Mouse (Mus musculus): Measurements from ENCODE around the gene Olfr855. TPM values are rescaled to one million over a fixed set of nuclear protein-coding genes. Genes with fewer than 3 reads are reported as not detected.

Gene Olfr855
- polyA plus RNA-seq (2014; fragmentation: Nextera tagmentation; extraction: Ambion mirVana): not detected in 2 replicates

DNA sequence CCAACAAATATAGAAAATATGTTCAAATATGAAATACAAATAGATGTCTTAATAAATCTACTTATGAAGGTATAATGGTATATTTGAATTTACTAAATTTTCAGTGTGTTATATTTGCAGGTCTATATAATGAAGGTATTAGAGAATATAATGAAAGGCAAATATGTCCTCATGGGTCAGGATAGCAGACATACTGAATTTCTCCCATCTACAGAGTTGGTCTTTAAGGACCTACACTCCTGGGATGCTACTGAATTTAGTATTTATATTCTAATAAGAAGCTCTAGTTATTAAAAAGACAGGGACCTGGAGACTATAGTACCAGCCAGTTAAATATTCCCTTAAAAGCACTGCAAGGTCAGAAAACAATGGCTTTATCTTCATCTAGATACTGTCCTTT, at the start of gene Olfr855:
Olfr855 (plus strand) TSS at position 301 of the 400 bp plus-strand sequence.
- Histone ChIP-seq H3K36me3 (ENCODE audit: control insufficient read depth, insufficient read depth, low read length) (no peaks in the 10 kb centered on the region), H3K4me1 (ENCODE audit: control insufficient read depth, insufficient read depth, low read length) (no peaks in the 10 kb centered on the region), H3K4me3 (ENCODE audit: low read depth, low read length) (no peak within 1 kb of the TSS), H3K9me3 (replicated peaks; ENCODE audit: control insufficient read depth, low read length) (peaks cover 3% of the 10 kb centered on the region; the same call in 1 of the 2 replicates), H3K9ac (ENCODE audit: low read depth, low read length) (no peak within 1 kb of the TSS), H3K27me3 (ENCODE audit: control insufficient read depth, insufficient read depth, low read length) (no peaks in the 10 kb centered on the region), H3K27ac (ENCODE audit: low read depth, low read length) (no peak within 1 kb of the TSS), H3K4me2 (no peak within 1 kb of the TSS)
- ATAC-seq (replicated peaks; ENCODE audit: insufficient number of reproducible peaks, low FRiP score, low TSS enrichment): no peak

GRCm38 (mm10) chr9:19540976-19541375, 41.4 kb upstream of the Olfr855 start, which contains the start of gene Olfr853:
Gene Olfr853, minus strand, starts transcription at chr9:19541076.
- no peak within 1 kb of the TSS for H3K4me3 ChIP-seq (ENCODE audit: low read depth, low read length)
- no peaks in the 10 kb centered on the region for H3K27me3 ChIP-seq (ENCODE audit: control insufficient read depth, insufficient read depth, low read length)
- no peak within 1 kb of the TSS for H3K4me2 ChIP-seq
- H3K36me3 ChIP-seq (ENCODE audit: control insufficient read depth, insufficient read depth, low read length): no peaks in the 10 kb centered on the region
- no peak within 1 kb of the TSS for H3K27ac ChIP-seq (ENCODE audit: low read depth, low read length)
- 69% methylated on average over 1 of the region's 1 CpGs for WGBS (ENCODE audit: insufficient replicate concordance)
- ATAC-seq (replicated peaks; ENCODE audit: insufficient number of reproducible peaks, low FRiP score, low TSS enrichment): no peak
- H3K4me1 ChIP-seq (ENCODE audit: control insufficient read depth, insufficient read depth, low read length): no peaks in the 10 kb centered on the region
- peaks cover 7% of the 10 kb centered on the region for H3K9me3 ChIP-seq (replicated peaks; ENCODE audit: control insufficient read depth, low read length)
- no peak within 1 kb of the TSS for H3K9ac ChIP-seq (ENCODE audit: low read depth, low read length)

DNA sequence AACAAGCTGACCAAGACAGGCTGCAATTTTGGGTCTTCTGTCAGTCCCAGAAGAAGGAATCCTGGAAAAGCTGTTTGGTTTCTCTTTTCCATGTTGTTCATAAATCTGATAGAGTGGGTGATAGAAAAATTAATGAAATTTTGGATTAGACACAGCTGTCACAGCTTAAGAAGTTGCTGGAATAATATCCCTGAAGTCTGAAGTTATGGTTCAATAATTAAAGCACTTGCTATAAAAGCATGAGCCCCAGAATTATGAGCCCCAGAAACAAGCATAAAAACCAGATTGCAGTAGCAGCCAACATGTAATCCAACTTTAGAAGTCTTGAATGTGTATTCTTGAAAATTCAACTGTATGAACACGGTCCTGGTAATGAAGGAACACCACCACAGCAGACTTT, 15.1 kb upstream of the Olfr855 start, which contains the start of gene Olfr854:
Olfr854 (minus strand) TSS at position 101 of the 400 bp plus-strand sequence.
- H3K9ac ChIP-seq (ENCODE audit: low read depth, low read length): no peak within 1 kb of the TSS
- no peak within 1 kb of the TSS for H3K27ac ChIP-seq (ENCODE audit: low read depth, low read length)
- no peaks in the 10 kb centered on the region for H3K4me1 ChIP-seq (ENCODE audit: control insufficient read depth, insufficient read depth, low read length)
- WGBS (ENCODE audit: insufficient replicate concordance): 59% methylated on average over 1 of the region's 1 CpGs
- no peak for ATAC-seq (replicated peaks; ENCODE audit: insufficient number of reproducible peaks, low FRiP score, low TSS enrichment)
- no peaks in the 10 kb centered on the region for H3K36me3 ChIP-seq (ENCODE audit: control insufficient read depth, insufficient read depth, low read length)
- H3K27me3 ChIP-seq (ENCODE audit: control insufficient read depth, insufficient read depth, low read length): no peaks in the 10 kb centered on the region
- H3K4me2 ChIP-seq: no peak within 1 kb of the TSS
- no peak within 1 kb of the TSS for H3K4me3 ChIP-seq (ENCODE audit: low read depth, low read length)
- H3K9me3 ChIP-seq (replicated peaks; ENCODE audit: control insufficient read depth, low read length): no peaks in the 10 kb centered on the region; the same call in 1 of the 2 replicates

GRCm38 (mm10) chr9:19621297-19621696, 38.9 kb downstream of the Olfr855 start:
- WGBS (ENCODE audit: insufficient replicate concordance): 92% methylated on average over 3 of the region's 3 CpGs
- no peaks in the 10 kb centered on the region for H3K9me3 ChIP-seq (replicated peaks; ENCODE audit: control insufficient read depth, low read length)
- no peaks in the 10 kb centered on the region for H3K4me1 ChIP-seq (ENCODE audit: control insufficient read depth, insufficient read depth, low read length)
- no peak overlapping the region for H3K27ac ChIP-seq (ENCODE audit: low read depth, low read length)
- ATAC-seq (replicated peaks; ENCODE audit: insufficient number of reproducible peaks, low FRiP score, low TSS enrichment): no peak
- H3K27me3 ChIP-seq (ENCODE audit: control insufficient read depth, insufficient read depth, low read length): no peaks in the 10 kb centered on the region
- H3K4me3 ChIP-seq (ENCODE audit: low read depth, low read length): no peak overlapping the region
- H3K9ac ChIP-seq (ENCODE audit: low read depth, low read length): no peak overlapping the region
- H3K36me3 ChIP-seq (ENCODE audit: control insufficient read depth, insufficient read depth, low read length): peaks cover 2% of the 10 kb centered on the region; the same call in 1 of the 2 replicates
- H3K4me2 ChIP-seq: no peak overlapping the region

DNA sequence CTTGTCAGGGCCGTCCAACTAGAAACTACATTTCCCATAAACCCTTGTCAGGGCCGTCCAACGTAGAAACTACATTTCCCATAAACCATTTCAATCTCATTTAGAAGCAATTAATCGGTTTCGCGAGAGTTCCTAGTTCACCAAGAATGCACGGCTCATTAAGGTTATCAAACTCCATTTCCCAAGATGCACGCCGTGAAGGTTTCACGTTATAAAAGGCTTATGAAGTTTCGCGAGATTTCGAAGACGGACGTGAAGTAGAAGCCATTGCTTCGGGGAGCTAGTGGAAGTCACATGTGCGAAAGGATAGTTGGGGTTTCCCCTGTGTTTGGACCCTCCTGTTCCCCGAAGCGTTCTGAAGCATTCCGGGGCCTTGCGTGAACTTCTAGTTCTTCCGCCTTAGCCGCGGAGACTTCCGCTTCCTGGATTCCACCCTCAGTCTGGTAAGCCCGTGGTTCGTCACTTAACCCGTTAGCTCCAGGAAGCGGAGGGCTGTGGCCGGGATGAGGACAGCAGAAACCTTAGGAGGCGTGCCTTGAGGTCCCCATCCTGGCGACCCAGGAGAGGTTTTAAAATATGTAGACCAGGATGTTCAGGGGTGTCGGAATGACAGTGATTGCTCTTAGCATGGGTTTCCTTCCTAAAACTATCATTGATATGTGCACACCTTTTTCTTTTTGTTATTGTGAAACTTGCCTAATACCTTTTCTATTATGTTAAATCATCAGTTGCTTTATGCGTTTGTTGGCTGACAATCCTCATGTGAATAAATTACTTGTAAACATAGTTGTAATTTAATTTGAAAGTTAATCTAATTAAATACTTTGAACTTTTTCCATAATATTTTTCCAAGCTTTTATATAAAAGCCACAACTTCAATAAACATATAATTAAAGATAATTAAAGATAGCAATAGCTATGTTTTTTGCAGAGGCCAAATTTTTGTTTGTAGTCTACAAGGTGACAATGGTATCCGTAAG, 39.7 kb downstream of the Olfr855 start, which contains the start of gene Zfp317:
Zfp317 (plus strand) TSS at position 260 of the 980 bp plus-strand sequence.
- peak within 1 kb of the TSS; percentile 93 for H3K27ac ChIP-seq (ENCODE audit: low read depth, low read length)
- peak within 1 kb of the TSS; percentile 56 for H3K4me3 ChIP-seq (ENCODE audit: low read depth, low read length)
- 2% methylated on average over 35 of the region's 35 CpGs for WGBS (ENCODE audit: insufficient replicate concordance)
- peak within 1 kb of the TSS; percentile 81 for H3K9ac ChIP-seq (ENCODE audit: low read depth, low read length)
- peaks cover 3% of the 10 kb centered on the region; the same call in 1 of the 2 replicates for H3K36me3 ChIP-seq (ENCODE audit: control insufficient read depth, insufficient read depth, low read length)
- peak; percentile 95 for ATAC-seq (replicated peaks; ENCODE audit: insufficient number of reproducible peaks, low FRiP score, low TSS enrichment)
- H3K9me3 ChIP-seq (replicated peaks; ENCODE audit: control insufficient read depth, low read length): no peaks in the 10 kb centered on the region
- peak within 1 kb of the TSS; percentile 57 for H3K4me2 ChIP-seq
- no peaks in the 10 kb centered on the region for H3K27me3 ChIP-seq (ENCODE audit: control insufficient read depth, insufficient read depth, low read length)
- no peaks in the 10 kb centered on the region for H3K4me1 ChIP-seq (ENCODE audit: control insufficient read depth, insufficient read depth, low read length)

DNA sequence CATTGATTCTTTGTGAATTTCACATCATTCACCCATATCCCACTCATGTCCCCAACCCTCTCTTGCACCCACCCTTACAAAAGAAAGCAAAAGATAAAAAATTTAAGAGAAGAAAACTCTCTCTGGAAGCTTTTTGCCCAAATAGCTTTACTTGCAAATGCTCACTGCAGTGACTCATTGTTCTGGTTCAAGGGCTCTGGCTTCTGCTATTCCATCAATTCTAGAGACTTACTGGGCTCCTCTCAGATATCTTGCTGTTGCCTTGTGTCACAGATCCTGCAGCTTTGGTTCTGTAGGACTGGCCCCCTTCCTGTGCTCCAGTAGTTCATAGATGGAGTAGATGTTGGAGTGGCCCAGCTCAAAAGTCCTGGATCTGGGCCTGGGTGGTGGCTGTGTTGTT, 47.2 kb downstream of the Olfr855 start:
- H3K27ac ChIP-seq (ENCODE audit: low read depth, low read length): no peak overlapping the region
- H3K9me3 ChIP-seq (replicated peaks; ENCODE audit: control insufficient read depth, low read length): no peaks in the 10 kb centered on the region
- no peaks in the 10 kb centered on the region for H3K4me1 ChIP-seq (ENCODE audit: control insufficient read depth, insufficient read depth, low read length)
- no peaks in the 10 kb centered on the region for H3K27me3 ChIP-seq (ENCODE audit: control insufficient read depth, insufficient read depth, low read length)
- H3K36me3 ChIP-seq (ENCODE audit: control insufficient read depth, insufficient read depth, low read length): peaks cover 12% of the 10 kb centered on the region
- no peak overlapping the region for H3K4me3 ChIP-seq (ENCODE audit: low read depth, low read length)
- H3K4me2 ChIP-seq: no peak overlapping the region
- no peak for ATAC-seq (replicated peaks; ENCODE audit: insufficient number of reproducible peaks, low FRiP score, low TSS enrichment)
- no peak overlapping the region for H3K9ac ChIP-seq (ENCODE audit: low read depth, low read length)

Other genes with a start within 250 kb of the Olfr855 start
- not detected in 2 replicates for gene Olfr845, start 246.2 kb upstream of the Olfr855 start, polyA plus RNA-seq (2014; fragmentation: Nextera tagmentation; extraction: Ambion mirVana)
- gene Olfr846, start 218.6 kb upstream of the Olfr855 start, polyA plus RNA-seq (2014; fragmentation: Nextera tagmentation; extraction: Ambion mirVana): not detected in 2 replicates
- not detected in 2 replicates for gene Olfr847, start 203.9 kb upstream of the Olfr855 start, polyA plus RNA-seq (2014; fragmentation: Nextera tagmentation; extraction: Ambion mirVana)
- not detected in 2 replicates for gene Olfr849, start 142.4 kb upstream of the Olfr855 start, polyA plus RNA-seq (2014; fragmentation: Nextera tagmentation; extraction: Ambion mirVana)
- gene Olfr850, start 104.4 kb upstream of the Olfr855 start, polyA plus RNA-seq (2014; fragmentation: Nextera tagmentation; extraction: Ambion mirVana): not detected in 2 replicates
- gene Olfr851, start 89.3 kb upstream of the Olfr855 start, polyA plus RNA-seq (2014; fragmentation: Nextera tagmentation; extraction: Ambion mirVana): not detected in 2 replicates
- not detected in 2 replicates for gene Olfr853, start 41.5 kb upstream of the Olfr855 start, polyA plus RNA-seq (2014; fragmentation: Nextera tagmentation; extraction: Ambion mirVana)
- gene Olfr854, start 15.2 kb upstream of the Olfr855 start, polyA plus RNA-seq (2014; fragmentation: Nextera tagmentation; extraction: Ambion mirVana): not detected in 2 replicates
- gene Zfp317, start 39.5 kb downstream of the Olfr855 start, polyA plus RNA-seq (2014; fragmentation: Nextera tagmentation; extraction: Ambion mirVana): 21.0 and 25.7 TPM in 2 replicates
- not detected in 2 replicates for gene Olfr857, start 126.8 kb downstream of the Olfr855 start, polyA plus RNA-seq (2014; fragmentation: Nextera tagmentation; extraction: Ambion mirVana)
- not detected in 2 replicates for gene Olfr58, start 197.7 kb downstream of the Olfr855 start, polyA plus RNA-seq (2014; fragmentation: Nextera tagmentation; extraction: Ambion mirVana)
- gene Olfr859, start 222.3 kb downstream of the Olfr855 start, polyA plus RNA-seq (2014; fragmentation: Nextera tagmentation; extraction: Ambion mirVana): not detected in 2 replicates

Measured in heart, embryonic 11.5 days (tissue).